Mouse (Mus musculus): ENCODE results near the gene Hist1h2ae.
A peak's percentile ranks its signal among the peaks of the same experiment; 100 is the strongest.

Gene Hist1h2ae

GRCm38 (mm10) chr13:23583387-23584068, 12.5 kb upstream of the Hist1h2ae start:
- peak; percentile 33 for DNase-seq (ENCODE audit: extremely low spot score)

DNA sequence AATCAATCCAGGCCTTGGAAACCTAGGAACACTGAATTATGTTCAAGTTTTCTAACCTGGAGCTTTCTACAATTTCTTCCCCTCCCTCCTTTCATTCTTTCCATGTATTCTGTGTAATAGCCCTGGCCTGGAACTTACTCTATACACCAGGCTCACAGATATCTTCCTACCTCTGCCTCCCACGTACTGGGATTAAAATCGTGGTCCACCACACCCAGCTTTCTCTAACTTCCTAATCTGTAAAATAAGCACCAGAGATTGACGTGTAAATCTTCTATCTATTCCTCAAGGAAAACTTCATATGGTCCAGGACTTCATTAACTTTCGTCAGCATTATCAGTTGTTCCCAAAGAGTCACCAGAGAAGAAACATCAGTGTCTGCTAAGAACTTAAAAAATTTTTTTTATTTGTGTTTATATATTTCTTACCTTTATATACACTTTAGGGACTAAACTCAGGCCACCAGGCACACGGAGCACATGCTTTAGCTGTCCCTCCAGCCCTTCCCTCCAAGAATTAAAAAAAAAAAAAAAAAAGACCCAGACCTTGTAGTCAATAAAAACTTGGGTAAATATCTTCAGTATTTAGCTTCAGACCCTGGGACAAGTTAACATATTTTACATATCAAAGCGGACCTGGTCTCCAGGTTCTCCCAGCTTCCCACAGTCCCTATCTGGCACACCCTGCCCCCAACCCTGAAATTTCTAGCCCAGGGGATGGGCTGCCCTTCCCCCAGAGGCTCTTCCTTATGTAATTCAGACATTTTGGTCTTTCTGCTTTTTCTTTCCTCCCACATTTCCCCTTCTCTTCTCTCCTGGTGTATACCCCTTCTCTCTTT, 11.4 kb upstream of the Hist1h2ae start:
- peak; percentile 70 for DNase-seq (ENCODE audit: extremely low spot score)

DNA sequence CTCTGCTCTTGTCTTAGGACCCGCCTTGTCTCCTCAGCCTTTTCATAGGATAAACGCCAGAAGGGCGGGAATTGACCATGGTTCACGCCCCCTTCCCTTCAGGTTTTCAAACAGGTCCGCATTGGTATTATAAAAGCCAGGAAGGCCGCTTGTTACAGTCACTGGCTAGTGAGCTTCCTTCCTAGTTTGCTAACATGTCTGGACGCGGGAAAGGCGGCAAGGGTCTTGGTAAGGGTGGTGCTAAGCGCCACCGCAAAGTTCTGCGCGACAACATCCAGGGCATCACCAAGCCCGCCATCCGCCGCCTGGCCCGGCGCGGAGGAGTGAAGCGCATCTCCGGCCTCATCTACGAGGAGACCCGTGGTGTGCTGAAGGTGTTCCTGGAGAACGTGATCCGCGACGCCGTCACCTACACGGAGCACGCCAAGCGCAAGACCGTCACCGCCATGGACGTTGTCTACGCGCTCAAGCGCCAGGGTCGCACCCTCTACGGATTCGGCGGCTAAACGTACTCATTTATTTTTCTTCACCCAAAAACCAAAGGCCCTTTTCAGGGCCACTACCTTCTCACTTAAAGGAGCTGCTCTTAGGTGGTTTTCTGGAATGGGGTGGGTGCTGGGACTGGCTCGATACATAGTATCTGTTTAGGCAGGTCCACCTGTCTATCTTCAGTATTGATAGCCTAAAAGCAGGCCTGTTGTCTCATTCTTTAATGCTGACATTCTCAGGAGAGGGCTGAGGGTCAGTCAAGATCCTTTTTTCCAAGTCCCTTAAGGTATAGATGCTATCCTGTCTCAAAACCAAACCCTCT, 10.6 kb upstream of the Hist1h2ae start, which contains the start of gene Hist1h4d:
Gene Hist1h4d, plus strand, starts transcription at position 191 of the 811 bp plus-strand sequence.
- DNase-seq (ENCODE audit: extremely low spot score): peak; percentile 100

DNA sequence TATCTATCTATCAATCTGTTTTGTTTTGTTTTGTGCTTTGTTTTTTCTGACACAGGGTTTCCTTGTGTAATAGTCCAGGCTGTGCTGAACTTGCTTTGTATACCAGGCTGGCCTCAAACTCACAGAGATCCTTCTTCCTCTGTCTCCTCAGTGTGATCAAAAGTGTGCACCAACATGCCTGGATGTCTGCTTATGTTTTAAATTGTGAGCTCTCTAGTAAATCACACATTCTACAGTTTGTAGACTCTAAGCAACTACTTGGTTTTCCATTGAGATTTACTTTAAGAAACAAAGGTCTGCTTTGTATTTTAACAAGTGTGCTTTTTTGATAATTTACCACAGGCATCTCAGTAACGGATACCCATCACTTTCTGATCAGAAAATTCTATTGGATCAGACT, 6.8 kb upstream of the Hist1h2ae start:
- no peak for DNase-seq (ENCODE audit: extremely low spot score)

- peak; percentile 57 for DNase-seq (ENCODE audit: extremely low spot score)
These were observed 6.1 kb upstream of the Hist1h2ae start for GRCm38 (mm10) chr13:23576906-23577639.

DNA sequence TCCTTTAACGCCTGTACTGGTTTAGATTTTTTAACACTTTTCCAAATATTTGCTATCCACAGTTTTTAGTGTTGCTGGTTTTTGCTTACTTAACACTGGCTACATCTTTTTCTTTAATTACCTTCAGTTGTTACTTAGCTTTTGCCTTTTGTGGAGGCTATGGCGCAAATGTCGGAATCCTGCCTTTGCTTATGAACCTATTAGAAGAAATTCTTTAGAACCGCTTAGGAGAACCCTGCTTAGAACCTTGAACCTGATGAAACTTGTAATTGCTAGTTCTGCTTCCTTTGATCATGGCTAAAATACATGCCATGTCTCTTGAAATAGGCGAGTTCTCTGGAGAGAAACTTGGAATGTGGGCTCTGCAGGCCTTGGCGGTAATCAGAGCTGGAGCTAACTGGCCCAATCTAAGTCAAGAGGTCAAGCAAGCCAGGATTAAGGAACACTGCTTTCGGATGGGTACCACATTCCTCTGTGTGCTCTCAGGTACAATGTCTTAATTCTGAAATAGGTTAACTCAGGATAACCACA, 5.4 kb upstream of the Hist1h2ae start:
- DNase-seq (ENCODE audit: extremely low spot score): peak; percentile 77

GRCm38 (mm10) chr13:23575864-23576313, 4.9 kb upstream of the Hist1h2ae start:
- peak; percentile 62 for DNase-seq (ENCODE audit: extremely low spot score)

- peak; percentile 86 for DNase-seq (ENCODE audit: extremely low spot score)
These were observed 4.3 kb upstream of the Hist1h2ae start, which contains the start of gene Hist1h3d for GRCm38 (mm10) chr13:23575271-23575851. Gene Hist1h3d, plus strand, starts transcription at chr13:23575763.

DNA sequence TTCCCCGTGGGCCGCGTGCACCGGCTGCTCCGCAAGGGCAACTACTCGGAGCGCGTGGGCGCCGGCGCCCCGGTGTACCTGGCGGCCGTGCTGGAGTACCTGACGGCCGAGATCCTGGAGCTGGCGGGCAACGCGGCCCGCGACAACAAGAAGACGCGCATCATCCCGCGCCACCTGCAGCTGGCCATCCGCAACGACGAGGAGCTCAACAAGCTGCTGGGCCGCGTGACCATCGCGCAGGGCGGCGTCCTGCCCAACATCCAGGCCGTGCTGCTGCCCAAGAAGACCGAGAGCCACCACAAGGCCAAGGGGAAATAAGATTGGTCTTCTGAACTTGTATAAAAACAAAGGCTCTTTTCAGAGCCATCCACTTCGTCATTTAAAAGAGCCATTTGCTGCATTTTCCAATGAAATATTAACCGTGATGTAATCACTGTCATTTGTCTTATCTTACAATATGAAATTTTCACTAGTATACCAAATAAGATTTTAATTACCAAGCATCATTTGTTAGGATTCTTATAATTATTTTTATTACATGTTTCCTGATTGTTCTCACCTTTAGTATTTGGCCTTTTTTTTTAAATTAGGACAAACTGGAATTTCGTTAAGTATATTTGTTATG, 3.6 kb upstream of the Hist1h2ae start:
- DNase-seq (ENCODE audit: extremely low spot score): peak; percentile 58

- DNase-seq (ENCODE audit: extremely low spot score): peak; percentile 94
These were observed 3.0 kb upstream of the Hist1h2ae start, which contains the start of the genes Hist1h2bf and Hist1h2ad for GRCm38 (mm10) chr13:23573898-23574524. Gene Hist1h2bf, minus strand, starts transcription at chr13:23574196. Gene Hist1h2ad, plus strand, starts transcription at chr13:23574381.

DNA sequence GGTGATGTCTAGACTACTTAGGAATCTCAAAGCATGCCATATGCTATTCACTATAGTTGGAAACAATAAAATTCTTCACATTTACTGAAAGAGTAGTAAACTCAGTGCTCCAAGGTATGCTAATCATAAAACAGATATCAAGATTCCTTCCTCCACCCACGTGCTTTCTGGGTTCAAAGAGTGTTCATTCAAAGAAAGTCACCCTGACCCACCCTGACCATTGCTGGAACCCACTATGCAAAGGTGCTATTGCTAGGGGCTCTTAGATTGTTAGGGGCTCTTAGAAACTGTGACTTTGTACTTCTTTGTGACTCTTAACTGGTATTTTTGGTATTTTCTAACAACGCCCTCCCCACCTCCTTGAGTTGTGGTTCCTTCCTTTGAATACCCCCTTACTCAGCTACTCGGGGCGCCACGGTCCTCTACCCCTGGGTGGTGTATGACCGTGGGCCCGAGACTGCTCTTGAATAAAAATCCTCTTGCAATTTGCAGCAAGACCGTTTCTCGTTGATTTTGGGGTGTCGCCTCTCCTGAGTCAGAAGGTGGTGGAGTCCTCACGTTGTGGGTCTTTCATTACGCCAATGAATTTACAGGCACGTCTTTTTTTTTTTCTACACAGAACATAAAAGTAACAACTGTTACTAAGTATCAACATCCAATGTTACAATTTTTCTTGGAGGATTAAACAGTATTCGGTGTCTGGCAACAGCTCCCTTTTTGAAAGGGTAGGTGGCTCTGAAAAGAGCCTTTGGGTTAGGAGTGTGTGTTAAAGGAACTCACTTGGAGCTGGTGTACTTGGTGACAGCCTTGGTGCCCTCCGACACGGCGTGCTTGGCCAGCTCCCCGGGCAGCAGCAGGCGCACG, 2.2 kb upstream of the Hist1h2ae start:
- DNase-seq (ENCODE audit: extremely low spot score): peak; percentile 50

DNA sequence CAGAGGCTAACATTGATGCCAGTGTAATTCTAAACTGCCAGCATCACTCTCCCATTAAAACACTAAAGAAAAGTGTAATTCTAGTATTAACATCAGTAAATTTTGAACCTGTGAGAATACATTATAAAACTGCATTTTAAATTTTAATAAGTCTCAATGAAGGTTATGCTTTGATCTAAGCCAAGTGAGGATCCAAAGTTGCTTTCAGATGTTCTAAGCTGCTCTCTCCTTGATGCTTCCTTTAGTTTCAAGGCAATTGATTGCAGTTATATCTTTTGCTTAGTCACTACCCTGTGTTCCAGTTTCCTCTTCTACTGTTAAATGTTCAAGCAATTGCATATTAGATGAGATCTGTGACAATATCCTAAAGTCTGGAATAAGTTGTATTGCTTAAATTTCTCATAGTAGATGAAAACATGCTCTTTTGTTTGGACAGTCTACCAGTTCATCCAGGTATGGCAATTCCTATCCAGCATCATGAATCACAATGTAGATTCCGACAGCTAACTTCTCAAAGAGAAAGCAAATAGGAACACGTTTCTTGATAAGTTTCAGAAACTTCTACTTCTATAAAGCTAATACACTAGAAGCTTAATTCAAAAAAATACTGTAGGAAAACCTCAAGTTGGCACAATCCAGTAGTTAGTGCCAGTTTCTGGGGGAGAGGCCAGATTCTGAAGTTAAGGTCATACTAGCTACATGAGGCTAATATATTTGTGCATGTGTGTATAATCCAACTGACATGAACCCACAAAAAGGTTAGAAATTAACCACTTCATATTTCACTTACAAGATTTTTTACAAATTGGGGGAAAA, 1.4 kb upstream of the Hist1h2ae start:
- peak; percentile 65 for DNase-seq (ENCODE audit: extremely low spot score)

- peak; percentile 75 for DNase-seq (ENCODE audit: extremely low spot score)
These were observed 641 bp upstream of the Hist1h2ae start for GRCm38 (mm10) chr13:23571504-23572217.

DNA sequence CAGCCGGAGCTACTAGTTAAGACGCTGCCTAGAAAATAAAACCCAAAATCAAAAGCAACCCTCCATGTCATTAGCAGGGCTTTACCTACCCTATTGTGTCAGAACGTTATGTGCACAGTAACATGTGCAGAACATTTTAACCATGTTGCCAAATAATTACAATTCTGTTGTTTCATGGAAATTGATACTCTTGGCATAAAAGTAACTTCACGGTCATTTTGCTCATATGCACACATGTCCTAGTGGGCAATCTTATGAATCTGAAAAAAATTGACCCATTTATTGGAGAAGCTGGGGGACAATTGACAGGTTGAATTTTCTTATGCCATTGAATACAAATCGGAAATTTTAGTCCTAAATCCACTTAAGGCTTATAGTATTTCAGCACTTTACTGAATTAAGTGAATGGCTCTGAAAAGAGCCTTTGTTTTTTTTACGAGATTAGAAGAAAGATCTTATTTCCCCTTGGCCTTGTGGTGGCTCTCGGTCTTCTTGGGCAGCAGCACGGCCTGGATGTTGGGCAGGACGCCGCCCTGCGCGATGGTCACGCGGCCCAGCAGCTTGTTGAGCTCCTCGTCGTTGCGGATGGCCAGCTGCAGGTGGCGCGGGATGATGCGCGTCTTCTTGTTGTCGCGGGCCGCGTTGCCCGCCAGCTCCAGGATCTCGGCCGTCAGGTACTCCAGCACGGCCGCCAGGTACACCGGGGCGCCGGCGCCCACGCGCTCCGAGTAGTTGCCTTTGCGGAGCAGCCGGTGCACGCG, 579 bp downstream of the Hist1h2ae start:
- DNase-seq (ENCODE audit: extremely low spot score): peak; percentile 72

- no peak for DNase-seq (ENCODE audit: extremely low spot score)
These were observed 6.5 kb downstream of the Hist1h2ae start for GRCm38 (mm10) chr13:23564482-23564881.
